Mouse (Mus musculus) testis, adult 2 months (tissue): Measurements from ENCODE around the gene Smurf1. TPM values are rescaled to one million over a fixed set of nuclear protein-coding genes. Genes with fewer than 3 reads are reported as not detected.
A peak's percentile ranks its signal among the peaks of the same experiment; 100 is the strongest.

Source experiments
- H3K27ac ChIP-seq: fragments of 200-500 bp; 2 replicates; pipeline ENCODE4 v1.5.1; 2012; ENCODE audit warnings: low read depth, low read length; ENCODE audit not compliant: control insufficient read depth, insufficient read depth
- H3K27me3 ChIP-seq: fragments of 200-500 bp; 2 replicates; pipeline ENCODE4 v1.6.1; 2012; ENCODE audit warnings: mild to moderate bottlenecking, low read length, moderate library complexity; ENCODE audit not compliant: control insufficient read depth, insufficient read depth
- H3K36me3 ChIP-seq: fragments of 200-500 bp; 2 replicates; pipeline ENCODE4 v1.6.1; 2012; ENCODE audit warnings: mild to moderate bottlenecking, low read length; ENCODE audit not compliant: control insufficient read depth, insufficient read depth
- H3K4me1 ChIP-seq: fragments of 200-500 bp; 2 replicates; pipeline ENCODE4 v1.6.1; 2012; ENCODE audit warnings: low read length; ENCODE audit not compliant: control insufficient read depth, insufficient read depth
- H3K4me3 ChIP-seq: fragments of 200-500 bp; 2 replicates; pipeline ENCODE4 v1.5.1; 2012; ENCODE audit warnings: low read depth, mild to moderate bottlenecking, low read length, moderate library complexity, mixed read lengths; ENCODE audit not compliant: control insufficient read depth
- CTCF ChIP-seq: fragments of 200-500 bp; IDR thresholded peaks from 2 replicates; pipeline ENCODE4 v1.5.1; 2012; ENCODE audit warnings: low read depth, mild to moderate bottlenecking, inconsistent platforms, low read length, moderate library complexity; ENCODE audit not compliant: control insufficient read depth, insufficient read depth, insufficient replicate concordance
- POLR2A ChIP-seq: fragments of 200-500 bp; IDR thresholded peaks from 2 replicates; pipeline ENCODE4 v1.6.1; 2012; ENCODE audit warnings: low read depth, mild to moderate bottlenecking, inconsistent platforms, low read length, moderate library complexity; ENCODE audit not compliant: control insufficient read depth
- polyA plus RNA-seq: library from polyadenylated mRNA; depleted of rRNA; stranded (reverse); fragments of >200 nt; gene quantifications from 2 replicates; pipeline ENCODE4 v1.2.3, GENCODE M21; 2012

Smurf1 gene
- polyA plus RNA-seq, 1 experiment = 30.4 TPM

GRCm38 (mm10) chr5:144928856-144929713, 36.6 kb downstream of the Smurf1 start:
- peak overlapping the region; percentile 56; the same call in 1 of the 2 replicates for H3K27ac ChIP-seq
- TF ChIP-seq POLR2A (no peak), CTCF (no peak)
- peaks cover 7% of the 10 kb centered on the region for H3K4me1 ChIP-seq
- no peaks in the 10 kb centered on the region for H3K36me3 ChIP-seq
- H3K27me3 ChIP-seq = no peaks in the 10 kb centered on the region
- no peak overlapping the region for H3K4me3 ChIP-seq

DNA sequence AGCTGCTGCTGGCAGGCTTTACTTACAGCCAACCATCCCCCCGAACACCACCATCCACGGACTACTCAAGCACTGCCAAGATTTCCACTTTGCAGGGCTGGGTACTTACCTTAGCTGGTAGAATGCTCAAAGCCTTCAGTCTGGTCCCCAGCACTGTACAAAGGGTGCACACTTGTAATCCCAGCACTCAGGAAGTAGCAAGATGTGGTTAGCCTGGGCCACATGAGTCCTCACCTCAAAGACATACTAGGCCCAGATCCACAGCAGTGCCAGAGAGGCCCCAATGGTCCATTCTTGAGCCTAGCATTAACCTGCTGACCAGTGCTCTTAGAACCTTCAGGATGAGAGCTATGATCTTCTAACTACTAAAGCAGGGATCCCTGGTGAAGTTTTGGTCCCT, 39.4 kb downstream of the Smurf1 start:
- Histone ChIP-seq H3K4me3 (no peak overlapping the region), H3K27ac (no peak overlapping the region), H3K4me1 (no peaks in the 10 kb centered on the region; the same call in 1 of the 2 replicates), H3K36me3 (no peaks in the 10 kb centered on the region), H3K27me3 (no peaks in the 10 kb centered on the region)
- TF ChIP-seq CTCF (no peak), POLR2A (no peak)

DNA sequence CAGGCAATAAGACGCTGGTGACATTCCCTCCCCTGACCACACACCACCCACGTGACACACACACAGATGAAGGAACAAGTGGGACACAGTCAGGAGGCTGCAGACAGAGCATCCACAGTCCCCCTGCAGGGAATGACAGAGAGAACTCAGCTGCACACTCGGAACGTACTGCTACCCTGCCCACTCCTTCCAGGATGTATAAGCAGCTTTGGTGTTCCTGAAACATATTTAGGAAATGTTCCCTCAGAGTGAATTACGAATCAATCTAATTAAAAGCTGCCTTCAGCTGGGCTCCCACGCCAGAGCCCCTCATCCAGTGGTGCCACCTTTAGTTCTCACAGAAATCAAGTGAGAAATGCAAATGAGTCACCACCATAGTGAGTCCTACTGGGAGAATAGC, 42.3 kb downstream of the Smurf1 start:
- no peaks in the 10 kb centered on the region for H3K36me3 ChIP-seq
- TF ChIP-seq POLR2A (no peak), CTCF (no peak)
- H3K27ac ChIP-seq = no peak overlapping the region; the same call in 1 of the 2 replicates
- H3K4me1 ChIP-seq = peaks cover 8% of the 10 kb centered on the region
- H3K4me3 ChIP-seq = no peak overlapping the region
- no peaks in the 10 kb centered on the region for H3K27me3 ChIP-seq

GRCm38 (mm10) chr5:144919790-144920189, 45.9 kb downstream of the Smurf1 start:
- Histone ChIP-seq H3K27me3 (no peaks in the 10 kb centered on the region), H3K4me1 (peaks cover 12% of the 10 kb centered on the region), H3K36me3 (no peaks in the 10 kb centered on the region), H3K27ac (no peak overlapping the region), H3K4me3 (no peak overlapping the region)
- TF ChIP-seq CTCF (no peak), POLR2A (no peak)

- Histone ChIP-seq H3K36me3 (no peaks in the 10 kb centered on the region), H3K4me3 (no peak overlapping the region), H3K27ac (no peak overlapping the region), H3K27me3 (no peaks in the 10 kb centered on the region), H3K4me1 (peaks cover 12% of the 10 kb centered on the region)
- TF ChIP-seq CTCF = no peak
- TF ChIP-seq POLR2A = no peak
Observed at GRCm38 (mm10) chr5:144919194-144919593, 46.5 kb downstream of the Smurf1 start.

DNA sequence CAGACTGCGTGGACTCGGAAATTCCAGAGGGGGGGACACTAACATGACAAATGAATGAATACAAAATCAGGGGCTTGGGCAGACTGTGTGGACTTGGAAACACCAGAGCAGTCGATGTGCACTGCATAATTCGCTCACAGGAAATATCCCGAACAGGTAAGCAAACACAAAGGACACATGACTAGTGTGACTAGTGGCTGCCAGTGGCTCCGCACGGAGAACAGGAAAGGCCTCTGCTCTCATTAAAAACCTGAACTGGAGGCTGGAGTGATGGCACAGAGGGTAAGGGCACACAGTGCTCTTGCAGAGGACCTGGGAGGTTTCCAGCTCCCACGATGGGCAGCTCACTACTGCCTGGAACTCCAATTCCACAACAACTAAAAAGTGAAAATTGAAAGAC, 47.4 kb downstream of the Smurf1 start:
- no peaks in the 10 kb centered on the region for H3K27me3 ChIP-seq
- no peak for TF ChIP-seq POLR2A
- no peak for TF ChIP-seq CTCF
- peaks cover 12% of the 10 kb centered on the region for H3K4me1 ChIP-seq
- H3K27ac ChIP-seq = no peak overlapping the region
- H3K36me3 ChIP-seq = no peaks in the 10 kb centered on the region
- no peak overlapping the region for H3K4me3 ChIP-seq

GRCm38 (mm10) chr5:144917172-144917571, 48.5 kb downstream of the Smurf1 start:
- Histone ChIP-seq H3K4me1 (peaks cover 14% of the 10 kb centered on the region), H3K27ac (no peak overlapping the region)

More at GRCm38 (mm10) chr5:144917172-144917571, 48.5 kb downstream of the Smurf1 start:
- H3K27me3 ChIP-seq = no peaks in the 10 kb centered on the region
- H3K36me3 ChIP-seq = no peaks in the 10 kb centered on the region
- H3K4me3 ChIP-seq = no peak overlapping the region
- TF ChIP-seq POLR2A = no peak
- no peak for TF ChIP-seq CTCF
